Mouse (Mus musculus): ENCODE results near the gene Max. TPM values are rescaled to one million over a fixed set of nuclear protein-coding genes. Genes with fewer than 3 reads are reported as not detected.

Max gene
- polyA plus RNA-seq, 1 experiment from 2014 or later: 15.2 TPM

- Histone ChIP-seq H3K4me1 (replicated peaks; ENCODE audit: insufficient read depth, low read length) (peaks cover 4% of the 10 kb centered on the region; the same call in 1 of the 2 replicates), H3K9me3 (replicated peaks; ENCODE audit: low read length) (no peaks in the 10 kb centered on the region), H3K9ac (ENCODE audit: low read depth, low read length) (no peak overlapping the region), H3K27ac (no peak overlapping the region), H3K27me3 (ENCODE audit: insufficient read depth, low read length) (no peaks in the 10 kb centered on the region), H3K36me3 (ENCODE audit: insufficient read depth, low read length) (no peaks in the 10 kb centered on the region), H3K4me3 (replicated peaks; ENCODE audit: low read depth, low read length) (no peak overlapping the region), H3K4me2 (ENCODE audit: low read length) (no peak overlapping the region)
- no peak for TF ChIP-seq CTCF (IDR thresholded peaks at IDR 0.05; ENCODE audit: low read depth)
- no peak for DNase-seq (ENCODE audit: low spot score)
- WGBS: 83% methylated on average over 5 of the region's 5 CpGs
- ATAC-seq (replicated peaks; ENCODE audit: low FRiP score, low read depth): no peak
Measured at GRCm38 (mm10) chr12:76909218-76909617, 52.8 kb downstream of the Max start.

DNA sequence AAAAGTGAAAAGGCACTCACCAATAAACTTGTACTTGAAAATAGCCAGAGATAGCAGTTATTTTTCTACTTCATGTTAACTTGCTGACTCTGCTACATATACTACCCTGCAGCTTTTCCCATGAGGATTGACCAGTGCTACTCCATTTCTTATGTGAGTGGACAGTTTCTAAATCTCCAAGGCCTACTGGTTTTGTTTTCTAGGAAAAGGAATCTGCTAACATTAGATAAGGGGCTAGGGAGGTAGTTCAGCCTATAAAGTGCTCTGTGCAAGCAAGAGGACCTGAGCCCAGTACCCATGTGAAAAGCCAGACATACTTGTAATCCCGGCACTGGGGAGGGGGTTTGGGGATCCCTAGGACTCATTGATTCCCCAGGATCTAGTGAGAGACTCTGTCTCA, 55.7 kb downstream of the Max start:
- no peaks in the 10 kb centered on the region for H3K27me3 ChIP-seq (ENCODE audit: insufficient read depth, low read length)
- no peak for TF ChIP-seq CTCF (IDR thresholded peaks at IDR 0.05; ENCODE audit: low read depth)
- 88% methylated on average over 1 of the region's 1 CpGs for WGBS
- H3K9ac ChIP-seq (ENCODE audit: low read depth, low read length): no peak overlapping the region
- H3K27ac ChIP-seq: no peak overlapping the region
- no peak overlapping the region for H3K4me3 ChIP-seq (replicated peaks; ENCODE audit: low read depth, low read length)
- peaks cover 4% of the 10 kb centered on the region; the same call in 1 of the 2 replicates for H3K4me1 ChIP-seq (replicated peaks; ENCODE audit: insufficient read depth, low read length)
- no peak for DNase-seq (ENCODE audit: low spot score)
- no peak for ATAC-seq (replicated peaks; ENCODE audit: low FRiP score, low read depth)
- no peak overlapping the region for H3K4me2 ChIP-seq (ENCODE audit: low read length)
- H3K9me3 ChIP-seq (replicated peaks; ENCODE audit: low read length): no peaks in the 10 kb centered on the region
- H3K36me3 ChIP-seq (ENCODE audit: insufficient read depth, low read length): no peaks in the 10 kb centered on the region

DNA sequence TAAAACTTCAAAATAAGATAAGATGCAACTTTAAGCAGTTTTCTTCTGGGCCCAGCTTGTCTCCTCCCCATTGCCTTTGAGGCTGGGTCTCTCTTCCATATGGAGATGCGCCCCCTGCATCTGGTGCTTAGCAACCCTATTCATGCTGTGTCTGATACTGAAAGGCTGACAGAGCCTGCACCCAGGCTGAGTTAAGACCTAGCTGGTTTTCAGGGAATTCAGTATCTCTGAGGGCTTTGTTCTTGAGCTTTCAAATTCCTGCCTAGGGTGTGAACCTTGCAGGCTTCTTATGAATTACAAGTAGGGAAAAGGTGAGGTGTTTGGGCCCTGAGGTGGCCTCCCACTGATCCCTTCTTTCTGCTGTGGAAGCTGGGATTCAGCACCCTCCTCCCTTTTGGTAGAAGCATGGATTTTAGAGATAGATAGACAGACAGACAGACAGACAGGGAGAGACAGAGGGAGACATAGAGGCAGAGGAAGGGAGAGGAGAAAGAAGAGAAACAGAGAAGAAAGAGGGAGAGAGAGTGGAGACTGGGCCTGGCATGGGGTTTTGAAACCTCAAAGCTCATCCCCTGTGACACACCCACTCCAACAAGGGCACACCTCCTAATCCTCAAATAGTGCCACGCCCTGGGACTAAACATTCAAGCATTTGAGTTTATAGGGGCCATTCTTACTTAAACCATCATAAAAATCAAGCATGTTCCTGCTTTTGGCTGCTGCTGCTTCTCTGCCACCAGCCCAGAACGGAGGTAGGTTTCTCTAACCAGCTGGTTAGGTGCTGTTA, 60.3 kb downstream of the Max start:
- 85% methylated on average over 3 of the region's 3 CpGs for WGBS
- H3K9me3 ChIP-seq (replicated peaks; ENCODE audit: low read length): no peaks in the 10 kb centered on the region
- no peak overlapping the region for H3K4me2 ChIP-seq (ENCODE audit: low read length)
- H3K27me3 ChIP-seq (ENCODE audit: insufficient read depth, low read length): no peaks in the 10 kb centered on the region
- no peak overlapping the region for H3K27ac ChIP-seq
- H3K9ac ChIP-seq (ENCODE audit: low read depth, low read length): no peak overlapping the region
- H3K4me3 ChIP-seq (replicated peaks; ENCODE audit: low read depth, low read length): no peak overlapping the region
- DNase-seq (ENCODE audit: low spot score) (no peak), ATAC-seq (replicated peaks; ENCODE audit: low FRiP score, low read depth) (no peak)
- H3K4me1 ChIP-seq (replicated peaks; ENCODE audit: insufficient read depth, low read length): no peaks in the 10 kb centered on the region
- no peak for TF ChIP-seq CTCF (IDR thresholded peaks at IDR 0.05; ENCODE audit: low read depth)
- no peaks in the 10 kb centered on the region for H3K36me3 ChIP-seq (ENCODE audit: insufficient read depth, low read length)

- DNase-seq (ENCODE audit: low spot score): no peak
- H3K9me3 ChIP-seq (replicated peaks; ENCODE audit: low read length): no peaks in the 10 kb centered on the region
Measured at GRCm38 (mm10) chr12:76899261-76899975, 62.6 kb downstream of the Max start.

DNA sequence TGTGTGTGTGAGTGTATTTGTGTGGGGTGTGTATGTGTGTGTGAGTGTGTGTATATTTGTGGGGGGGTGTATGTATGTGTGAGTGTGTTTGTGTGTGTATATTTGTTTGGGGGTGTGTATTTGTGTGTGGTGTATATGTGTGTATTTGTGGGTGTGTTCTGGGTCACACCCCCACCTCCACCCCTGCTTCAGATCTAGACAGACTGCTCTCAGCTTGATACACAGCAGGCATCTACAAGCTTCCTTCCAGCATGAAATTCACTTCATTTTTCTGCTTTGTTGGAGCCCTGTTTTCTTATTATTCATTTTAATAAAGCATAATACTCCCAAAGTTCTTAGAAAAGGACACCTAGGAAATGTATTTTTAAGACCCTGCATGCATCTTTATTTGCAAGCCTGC, 63.9 kb downstream of the Max start:
- no peak overlapping the region for H3K4me3 ChIP-seq (replicated peaks; ENCODE audit: low read depth, low read length)
- no peak overlapping the region for H3K4me2 ChIP-seq (ENCODE audit: low read length)
- H3K27ac ChIP-seq: no peak overlapping the region
- no peak overlapping the region for H3K9ac ChIP-seq (ENCODE audit: low read depth, low read length)
- H3K36me3 ChIP-seq (ENCODE audit: insufficient read depth, low read length): no peaks in the 10 kb centered on the region
- H3K4me1 ChIP-seq (replicated peaks; ENCODE audit: insufficient read depth, low read length): no peaks in the 10 kb centered on the region
- TF ChIP-seq CTCF (IDR thresholded peaks at IDR 0.05; ENCODE audit: low read depth): no peak
- DNase-seq (ENCODE audit: low spot score): no peak
- no peak for ATAC-seq (replicated peaks; ENCODE audit: low FRiP score, low read depth)
- no peaks in the 10 kb centered on the region for H3K27me3 ChIP-seq (ENCODE audit: insufficient read depth, low read length)
- no peaks in the 10 kb centered on the region for H3K9me3 ChIP-seq (replicated peaks; ENCODE audit: low read length)

More at GRCm38 (mm10) chr12:76899261-76899975, 62.6 kb downstream of the Max start:
- WGBS: 84% methylated on average over 10 of the region's 10 CpGs
- no peak for TF ChIP-seq CTCF (IDR thresholded peaks at IDR 0.05; ENCODE audit: low read depth)
- Histone ChIP-seq H3K4me2 (ENCODE audit: low read length) (no peak overlapping the region), H3K27ac (no peak overlapping the region), H3K4me3 (replicated peaks; ENCODE audit: low read depth, low read length) (no peak overlapping the region), H3K9ac (ENCODE audit: low read depth, low read length) (no peak overlapping the region), H3K27me3 (ENCODE audit: insufficient read depth, low read length) (no peaks in the 10 kb centered on the region), H3K36me3 (ENCODE audit: insufficient read depth, low read length) (no peaks in the 10 kb centered on the region), H3K4me1 (replicated peaks; ENCODE audit: insufficient read depth, low read length) (no peaks in the 10 kb centered on the region)
- no peak for ATAC-seq (replicated peaks; ENCODE audit: low FRiP score, low read depth)

DNA sequence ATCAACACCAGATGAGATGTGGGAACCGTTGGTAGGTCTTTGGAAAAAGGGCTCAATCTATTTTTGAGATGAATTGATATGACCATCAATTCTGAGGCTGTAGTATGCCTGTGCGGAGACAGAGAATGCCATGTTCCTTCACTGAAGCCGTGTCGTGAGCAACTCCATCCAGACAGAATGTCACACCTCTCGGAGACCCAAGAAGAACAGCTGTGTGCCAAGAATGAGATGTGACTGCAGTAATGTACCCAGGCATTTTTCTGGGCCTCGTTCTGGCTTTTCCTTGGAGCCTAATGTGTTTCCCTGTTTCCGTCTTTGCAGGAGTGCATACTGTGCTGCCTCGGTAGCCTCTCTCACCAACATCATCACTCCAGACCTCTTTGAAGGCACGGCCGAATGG, 65.0 kb downstream of the Max start:
- WGBS: 76% methylated on average over 10 of the region's 10 CpGs
- no peak for TF ChIP-seq CTCF (IDR thresholded peaks at IDR 0.05; ENCODE audit: low read depth)
- no peak overlapping the region for H3K27ac ChIP-seq

More for the DNA sequence above, 65.0 kb downstream of the Max start:
- ATAC-seq (replicated peaks; ENCODE audit: low FRiP score, low read depth): no peak
- Histone ChIP-seq H3K36me3 (ENCODE audit: insufficient read depth, low read length) (no peaks in the 10 kb centered on the region), H3K4me1 (replicated peaks; ENCODE audit: insufficient read depth, low read length) (no peaks in the 10 kb centered on the region), H3K9ac (ENCODE audit: low read depth, low read length) (no peak overlapping the region), H3K9me3 (replicated peaks; ENCODE audit: low read length) (no peaks in the 10 kb centered on the region), H3K4me3 (replicated peaks; ENCODE audit: low read depth, low read length) (no peak overlapping the region), H3K27me3 (ENCODE audit: insufficient read depth, low read length) (no peaks in the 10 kb centered on the region), H3K4me2 (ENCODE audit: low read length) (no peak overlapping the region)
- DNase-seq (ENCODE audit: low spot score): no peak

All from kidney, postnatal 0 days (tissue).